Mouse (Mus musculus) lung, postnatal 36 days (tissue): ENCODE measurements around the gene Sval3.

Experiments used
- DNase-seq: peaks from one replicate; pipeline ENCODE4 v3.0.0; 2022; ENCODE audit warnings: mixed read lengths

Sval3 gene

DNA sequence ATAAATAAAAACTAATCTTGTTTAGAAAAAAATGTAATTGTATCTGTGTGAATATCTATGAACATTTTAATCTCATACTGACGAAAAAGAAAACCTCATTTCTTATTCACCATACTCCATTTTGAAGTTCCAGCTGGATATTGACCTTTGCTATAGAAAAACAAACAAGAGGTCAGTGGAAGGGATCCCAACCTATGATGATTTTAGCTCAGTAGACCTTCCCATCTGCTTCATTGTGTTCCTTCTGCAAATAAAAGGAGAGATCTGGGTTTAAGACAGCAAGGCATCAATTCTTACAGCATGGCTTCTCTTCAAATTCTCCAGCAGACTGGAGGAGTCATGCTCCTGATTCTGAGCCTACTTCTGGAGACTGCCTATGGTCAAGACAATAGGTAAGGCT is at the start of gene Sval3:
Sval3 (plus strand) TSS at position 301 of the 400 bp plus-strand sequence.
- DNase-seq: no peak

DNA sequence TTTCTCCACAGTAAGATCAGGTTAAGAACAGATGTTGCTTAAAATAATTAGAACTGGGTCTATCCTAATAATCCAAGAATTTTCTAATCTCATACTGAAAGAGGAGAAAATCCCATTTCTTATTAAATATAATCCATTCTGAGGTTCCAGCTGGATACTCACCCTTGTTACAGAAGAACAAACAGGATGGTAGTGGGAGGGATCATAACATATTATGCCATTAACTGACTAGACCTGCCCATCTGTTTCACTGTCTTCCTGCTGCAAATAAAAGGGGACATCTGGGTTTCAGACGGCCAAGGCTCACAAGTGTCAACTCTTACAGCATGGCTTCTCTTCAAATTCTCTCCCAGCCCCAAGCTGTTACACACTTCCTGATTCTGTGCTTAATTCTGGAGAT is 16.6 kb upstream of the Sval3 start, which contains the start of gene Sval1:
Sval1 (plus strand) TSS at position 301 of the 400 bp plus-strand sequence.
- DNase-seq: no peak
